Mouse (Mus musculus) myocyte (in vitro differentiated cells): Measurements from ENCODE around the gene 1600002K03Rik. TPM values are rescaled to one million over a fixed set of nuclear protein-coding genes. Genes with fewer than 3 reads are reported as not detected.

ENCODE experiments used
- H3K27me3 ChIP-seq: one replicate; pipeline ENCODE4 v1.6.1; 2011; ENCODE audit not compliant: control insufficient read depth, insufficient read depth, insufficient read length
- H3K36me3 ChIP-seq: one replicate; pipeline ENCODE4 v1.6.1; 2011; ENCODE audit not compliant: control insufficient read depth, insufficient read depth
- H3K4me2 ChIP-seq: one replicate; pipeline ENCODE4 v1.6.1; 2011; ENCODE audit warnings: low read depth, control low read depth
- H3K4me3 ChIP-seq: one replicate; pipeline ENCODE4 v1.5.1; 2011; ENCODE audit warnings: mild to moderate bottlenecking, control low read depth, moderate library complexity
- H3K79me2 ChIP-seq: one replicate; pipeline ENCODE4 v1.6.1; 2011; ENCODE audit not compliant: control insufficient read depth, insufficient read depth
- H3ac ChIP-seq: one replicate; pipeline ENCODE4 v1.6.1; 2011; ENCODE audit not compliant: control insufficient read depth, insufficient read length
- CEBPB ChIP-seq: IDR thresholded peaks from 2 replicates; pipeline ENCODE4 v1.6.1; 2011; ENCODE audit warnings: mild to moderate bottlenecking, moderate library complexity; ENCODE audit not compliant: poor library complexity, insufficient read depth, severe bottlenecking
- E2F4 ChIP-seq: IDR thresholded peaks from one replicate; pipeline ENCODE4 v1.6.1; 2011; ENCODE audit warnings: mild to moderate bottlenecking, control low read depth, moderate library complexity; ENCODE audit not compliant: insufficient read depth
- MAX ChIP-seq: IDR thresholded peaks from one replicate; pipeline ENCODE4 v1.6.1; 2011; ENCODE audit warnings: low read depth, mild to moderate bottlenecking, control low read depth
- MYOD1 ChIP-seq, 3 experiments: IDR thresholded peaks; one replicate each; pipeline ENCODE4 v1.6.1; 2011; ENCODE audit warnings: control low read depth in 2 of 3, low read depth in 2 of 3, mild to moderate bottlenecking in 2 of 3, moderate library complexity in 1 of 3; ENCODE audit not compliant: insufficient read length in 2 of 3, control insufficient read depth in 1 of 3
- MYOG ChIP-seq, 3 experiments: IDR thresholded peaks; one replicate each; pipeline ENCODE4 v1.6.1; 2011; ENCODE audit warnings: control low read depth in 2 of 3, low read depth in 2 of 3, mild to moderate bottlenecking in 2 of 3; ENCODE audit not compliant: insufficient read length in 2 of 3, control insufficient read depth in 1 of 3, insufficient read depth in 1 of 3
- POLR2A ChIP-seq: IDR thresholded peaks from one replicate; pipeline ENCODE4 v1.6.1; 2011; ENCODE audit warnings: low read depth, mild to moderate bottlenecking, control low read depth, moderate library complexity; ENCODE audit not compliant: insufficient read length
- POLR2AphosphoS2 ChIP-seq: IDR thresholded peaks from one replicate; pipeline ENCODE4 v1.6.1; 2011; ENCODE audit warnings: low read depth, control low read depth; ENCODE audit not compliant: insufficient read length
- REST ChIP-seq: IDR thresholded peaks from one replicate; pipeline ENCODE4 v1.6.1; 2011; ENCODE audit warnings: mild to moderate bottlenecking, control low read depth, moderate library complexity; ENCODE audit not compliant: insufficient read depth, insufficient read length
- SRF ChIP-seq: IDR thresholded peaks from one replicate; pipeline ENCODE4 v1.6.1; 2011; ENCODE audit warnings: low read depth; ENCODE audit not compliant: control insufficient read depth, insufficient read length
- TCF12 ChIP-seq: IDR thresholded peaks from one replicate; pipeline ENCODE4 v1.6.1; 2011; ENCODE audit warnings: mild to moderate bottlenecking, control low read depth; ENCODE audit not compliant: poor library complexity, insufficient read depth, severe bottlenecking
- TCF3 ChIP-seq: IDR thresholded peaks from one replicate; pipeline ENCODE4 v1.6.1; 2011; ENCODE audit warnings: low read depth, control low read depth; ENCODE audit not compliant: insufficient read length
- USF1 ChIP-seq: IDR thresholded peaks from one replicate; pipeline ENCODE4 v1.6.1; 2011; ENCODE audit warnings: low read depth, mild to moderate bottlenecking, control low read depth, moderate library complexity
- polyA plus RNA-seq: library from polyadenylated mRNA; unstranded; fragments of >200 nt; fragmentation: generic; extraction: Trizol; gene quantifications from one replicate; pipeline ENCODE4 v1.2.1, GENCODE M21; 2012; ENCODE audit warnings: missing spikeins

1600002K03Rik gene
- polyA plus RNA-seq, 1 experiment: 23.5 TPM

DNA sequence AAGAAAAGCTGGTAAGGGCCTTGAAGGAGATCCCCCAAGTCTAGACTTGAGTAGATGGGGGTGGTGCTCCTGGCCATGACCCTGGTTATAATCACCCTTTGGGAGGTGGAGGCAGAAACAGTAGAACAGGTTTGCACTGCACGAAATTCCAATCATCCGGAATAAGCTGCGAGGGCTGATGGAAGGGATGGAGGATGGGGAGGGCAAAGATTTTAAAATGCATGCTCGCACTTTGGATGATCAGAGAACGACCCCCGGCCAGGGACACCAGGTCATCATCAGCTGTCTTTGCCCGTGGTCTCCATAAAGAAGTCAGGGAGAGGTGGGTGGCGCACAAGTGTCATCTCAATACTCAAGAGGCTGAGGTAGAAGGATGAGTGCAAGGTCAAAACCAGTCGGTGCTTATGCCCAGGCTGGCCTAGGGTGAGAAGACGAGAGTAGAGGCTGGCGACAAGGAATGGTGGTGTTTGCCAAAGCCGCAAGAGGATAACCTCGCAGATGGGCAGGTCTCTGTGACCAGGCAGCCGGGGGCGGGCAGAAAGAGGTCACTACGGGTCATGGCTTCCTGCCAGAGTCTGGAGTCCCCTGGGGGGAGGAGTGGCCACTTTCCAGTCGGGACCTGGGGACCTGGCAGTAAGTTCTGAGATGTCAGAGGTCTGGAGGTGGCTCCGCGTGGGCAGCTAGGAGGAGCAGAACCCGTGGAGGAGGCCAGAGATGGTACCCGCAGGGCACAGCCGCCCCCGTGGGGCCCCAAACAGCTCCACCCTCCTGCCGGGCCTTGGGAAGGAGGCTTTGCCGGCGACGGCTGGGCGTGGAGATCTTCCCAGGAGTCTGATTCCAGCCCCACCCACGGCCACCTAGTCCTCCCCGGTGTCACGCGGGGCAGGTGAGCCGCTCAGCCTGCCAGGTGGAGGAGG is 12.0 kb upstream of the 1600002K03Rik start:
- Histone ChIP-seq H3K36me3 (peaks cover 19% of the 10 kb centered on the region), H3K79me2 (no peaks in the 10 kb centered on the region), H3ac (no peak overlapping the region), H3K4me3 (peak overlapping the region; percentile 20), H3K27me3 (no peaks in the 10 kb centered on the region), H3K4me2 (peak overlapping the region; percentile 88)
- TF ChIP-seq REST (no peak), MYOD1 (IDR thresholded peaks at IDR 0.05; ENCODE audit: control insufficient read depth in 1 of 3, insufficient read length in 2 of 3, low read depth in 2 of 3) (peak in 2 of 3 experiments; percentile 27 to 62), CEBPB (no peak), USF1 (no peak), MAX (no peak), TCF3 (peak; percentile 31), MYOG (IDR thresholded peaks at IDR 0.05; ENCODE audit: control insufficient read depth in 1 of 3, insufficient read depth in 1 of 3, insufficient read length in 2 of 3, low read depth in 2 of 3) (peak in 2 of 3 experiments; percentile 21 to 73), E2F4 (no peak), POLR2A (peak; percentile 65), TCF12 (peak; percentile 15), SRF (peak; percentile 18), POLR2AphosphoS2 (peak; percentile 76)

DNA sequence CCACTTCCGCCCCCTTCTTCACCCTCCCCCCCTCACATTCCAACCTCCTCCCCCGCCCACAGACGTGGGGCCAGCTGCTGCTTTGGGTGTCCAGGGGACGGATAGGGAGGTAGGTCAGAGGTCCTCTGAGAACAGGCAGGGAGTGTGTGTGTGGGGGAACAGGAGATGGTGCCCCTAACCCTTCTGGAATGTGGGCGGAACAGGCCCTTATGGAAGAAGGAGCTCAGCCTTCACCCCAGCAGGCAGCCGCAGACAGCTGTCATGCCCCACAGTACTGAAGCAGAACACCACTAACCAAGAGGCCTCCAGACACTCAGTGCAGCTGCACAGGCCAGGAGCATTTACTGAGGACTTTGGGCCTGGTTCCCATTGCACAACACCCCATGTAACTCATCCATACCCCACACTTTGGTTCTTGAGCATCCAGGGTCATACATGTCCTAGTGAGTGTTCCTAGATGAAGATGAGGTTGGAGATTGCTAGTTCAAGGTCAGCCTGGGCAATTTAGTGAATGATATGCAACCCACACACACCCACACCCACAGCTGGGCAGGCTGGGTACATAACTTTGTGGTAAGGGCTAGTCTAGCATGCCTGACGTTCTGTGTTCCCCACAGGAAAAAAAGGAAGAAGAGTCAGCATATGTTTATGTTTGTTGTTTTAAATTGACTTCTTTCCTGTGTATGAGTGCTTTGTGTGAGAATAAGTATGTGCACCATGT is 11.1 kb upstream of the 1600002K03Rik start:
- Histone ChIP-seq H3K36me3 (peaks cover 9% of the 10 kb centered on the region), H3K27me3 (no peaks in the 10 kb centered on the region), H3ac (no peak overlapping the region), H3K4me2 (peak overlapping the region; percentile 100), H3K79me2 (no peaks in the 10 kb centered on the region), H3K4me3 (peak overlapping the region; percentile 20)
- TF ChIP-seq POLR2A (peak; percentile 49), TCF12 (peak; percentile 89), TCF3 (peak; percentile 75), SRF (peak; percentile 85), USF1 (no peak), MYOG (IDR thresholded peaks at IDR 0.05; ENCODE audit: control insufficient read depth in 1 of 3, insufficient read depth in 1 of 3, insufficient read length in 2 of 3, low read depth in 2 of 3) (peak; percentile 98 to 99 (median 98)), CEBPB (peak; percentile 94), MYOD1 (IDR thresholded peaks at IDR 0.05; ENCODE audit: control insufficient read depth in 1 of 3, insufficient read length in 2 of 3, low read depth in 2 of 3) (peak; percentile 51 to 97 (median 92)), REST (no peak)

- TF ChIP-seq MAX: no peak
- TF ChIP-seq POLR2A: no peak
- TF ChIP-seq POLR2AphosphoS2: no peak
- no peak for TF ChIP-seq MYOD1 (IDR thresholded peaks at IDR 0.05; ENCODE audit: control insufficient read depth in 1 of 3, insufficient read length in 2 of 3, low read depth in 2 of 3)
- no peak for TF ChIP-seq E2F4
- no peak for TF ChIP-seq SRF
- TF ChIP-seq REST: no peak
- TF ChIP-seq CEBPB: no peak
- no peak for TF ChIP-seq TCF12
- TF ChIP-seq MYOG (IDR thresholded peaks at IDR 0.05; ENCODE audit: control insufficient read depth in 1 of 3, insufficient read depth in 1 of 3, insufficient read length in 2 of 3, low read depth in 2 of 3): no peak
- no peak for TF ChIP-seq USF1
- no peak for TF ChIP-seq TCF3
- Histone ChIP-seq H3K79me2 (no peaks in the 10 kb centered on the region), H3K27me3 (no peaks in the 10 kb centered on the region), H3K4me2 (peak overlapping the region; percentile 100), H3ac (no peak overlapping the region), H3K36me3 (peaks cover 4% of the 10 kb centered on the region), H3K4me3 (peak overlapping the region; percentile 20)
Observed at GRCm38 (mm10) chr10:80162243-80162608, 10.5 kb upstream of the 1600002K03Rik start.

DNA sequence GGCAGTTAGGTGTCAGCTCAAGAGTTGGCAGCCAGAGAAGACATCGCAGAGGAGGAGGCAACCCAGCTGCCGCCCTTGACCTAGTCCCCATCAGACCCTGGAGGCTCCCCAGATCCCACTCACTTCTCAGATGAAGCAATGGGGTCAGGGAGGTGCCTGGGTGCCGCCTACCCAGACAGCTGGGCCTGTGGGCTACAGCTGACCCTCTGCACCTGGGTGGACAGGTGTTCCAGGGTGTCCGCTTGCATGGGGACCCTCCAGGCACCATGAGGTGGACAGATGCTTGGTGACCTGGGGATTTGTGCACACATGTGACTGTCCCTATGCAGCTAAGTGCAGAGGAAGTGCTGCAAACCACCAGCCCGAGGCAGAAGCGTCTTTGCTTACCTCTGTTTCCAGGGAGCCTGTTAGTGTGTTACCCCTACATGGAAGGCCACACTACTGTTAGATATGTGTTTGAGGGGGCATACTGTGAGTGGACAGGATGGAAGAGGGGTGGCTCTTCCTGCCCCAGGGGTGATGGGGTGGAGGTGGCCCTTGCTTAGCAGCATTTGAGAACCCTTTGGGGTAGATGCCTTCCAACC is 9.9 kb upstream of the 1600002K03Rik start:
- Histone ChIP-seq H3K4me2 (peak overlapping the region; percentile 100), H3K27me3 (no peaks in the 10 kb centered on the region), H3ac (no peak overlapping the region), H3K36me3 (no peaks in the 10 kb centered on the region), H3K4me3 (peak overlapping the region; percentile 20), H3K79me2 (no peaks in the 10 kb centered on the region)
- peak; percentile 18 for TF ChIP-seq USF1
- TF ChIP-seq MAX: no peak
- peak; percentile 100 for TF ChIP-seq TCF3
- peak; percentile 99 for TF ChIP-seq TCF12
- TF ChIP-seq SRF: peak; percentile 68
- TF ChIP-seq POLR2A: peak; percentile 22
- no peak for TF ChIP-seq E2F4
- no peak for TF ChIP-seq POLR2AphosphoS2
- TF ChIP-seq REST: no peak
- TF ChIP-seq MYOG (IDR thresholded peaks at IDR 0.05; ENCODE audit: control insufficient read depth in 1 of 3, insufficient read depth in 1 of 3, insufficient read length in 2 of 3, low read depth in 2 of 3): peak; percentile 92 to 100 (median 100)
- TF ChIP-seq MYOD1 (IDR thresholded peaks at IDR 0.05; ENCODE audit: control insufficient read depth in 1 of 3, insufficient read length in 2 of 3, low read depth in 2 of 3): peak; percentile 26 to 100 (median 99)
- TF ChIP-seq CEBPB: peak; percentile 72; the same call in 1 of the 2 replicates
